Mouse (Mus musculus) megakaryocyte progenitor cell, adult 5-6 weeks (primary cell): ENCODE data around the gene Mvb12a. TPM values are rescaled to one million over a fixed set of nuclear protein-coding genes. Genes with fewer than 3 reads are reported as not detected.

ENCODE experiments used
- ATAC-seq: replicated peaks from 2 replicates; pipeline ENCODE4 v1.8.0; 2016; ENCODE audit warnings: mild to moderate bottlenecking, moderate TSS enrichment, inconsistent platforms; ENCODE audit not compliant: poor library complexity
- total RNA-seq, 2 experiments: library from RNA; stranded (forward) in 1 of 2; stranded (reverse) in 1 of 2; fragments of 157-497, 149-512 nt in 1 of 2; fragments of 200-1000 nt in 1 of 2; gene quantifications; 2 replicates each; pipeline versions ENCODE4 v1.2.3 to v1.2.4; 2015 to 2017

Mvb12a gene
- total RNA-seq, 2 experiments from 2014 or later: 45.4 to 65.6 TPM

DNA sequence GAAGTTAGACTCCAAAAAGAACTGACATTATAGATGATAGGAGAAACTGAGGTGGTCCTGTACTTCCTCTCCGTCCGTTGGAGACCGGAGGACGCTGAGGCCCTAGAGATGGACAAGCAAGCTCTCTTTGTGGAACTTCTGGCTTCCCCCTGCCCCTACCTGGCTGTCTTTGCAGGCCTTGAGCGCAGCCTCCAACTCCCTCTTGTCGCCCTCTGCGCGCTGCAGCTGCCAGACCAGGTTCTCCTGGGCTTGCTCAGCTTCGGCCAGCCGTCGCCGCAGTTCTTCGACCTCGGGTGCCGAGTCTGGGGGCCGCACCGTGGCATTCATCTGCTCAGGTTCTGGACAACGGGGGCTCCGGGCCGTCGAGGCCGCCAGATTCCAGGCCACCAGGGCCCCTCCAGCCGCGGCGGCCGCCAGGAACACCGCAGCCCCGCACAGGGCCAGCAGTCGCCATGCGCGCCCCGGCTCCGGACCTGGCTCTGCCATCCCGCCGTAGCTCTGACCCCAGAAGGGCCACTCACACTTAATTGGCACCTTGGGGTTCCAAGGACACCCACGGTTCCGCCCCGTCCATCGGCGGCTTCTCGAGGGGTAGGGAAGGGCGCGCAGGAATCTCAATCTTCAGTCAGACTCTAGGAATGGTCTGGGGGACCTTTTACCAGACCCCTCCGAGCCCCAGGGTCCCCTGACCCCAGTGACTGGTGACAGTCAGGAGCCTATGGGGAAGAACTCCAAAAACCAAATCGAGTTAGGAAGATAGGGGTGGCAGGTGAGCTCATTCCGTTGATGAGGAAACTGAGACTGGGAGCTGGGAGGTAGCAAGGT is 17.3 kb upstream of the Mvb12a start, which contains the start of gene Ccdc194:
Gene Ccdc194, minus strand, starts transcription at position 486 of the 825 bp plus-strand sequence.
- no peak for ATAC-seq

DNA sequence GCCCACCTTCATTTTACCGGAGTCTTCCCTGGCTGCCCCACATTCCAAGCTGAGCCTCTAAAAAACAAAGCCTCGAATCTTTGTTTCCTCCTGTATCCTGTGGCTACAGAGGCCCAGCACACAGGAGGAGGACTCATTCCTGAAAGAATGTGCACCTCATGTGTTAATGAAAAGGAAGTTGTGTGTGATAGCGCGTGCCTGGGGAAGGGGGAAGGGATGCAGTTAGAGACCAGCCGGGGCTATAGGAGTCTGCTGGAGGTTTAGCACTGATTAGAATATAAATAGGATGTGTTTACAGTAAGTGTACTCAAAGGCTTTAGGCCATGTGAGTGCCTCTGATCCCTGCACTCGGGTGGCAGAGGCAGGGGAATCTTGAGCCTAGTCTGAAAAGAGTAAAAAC is 16.4 kb upstream of the Mvb12a start:
- ATAC-seq: no peak

DNA sequence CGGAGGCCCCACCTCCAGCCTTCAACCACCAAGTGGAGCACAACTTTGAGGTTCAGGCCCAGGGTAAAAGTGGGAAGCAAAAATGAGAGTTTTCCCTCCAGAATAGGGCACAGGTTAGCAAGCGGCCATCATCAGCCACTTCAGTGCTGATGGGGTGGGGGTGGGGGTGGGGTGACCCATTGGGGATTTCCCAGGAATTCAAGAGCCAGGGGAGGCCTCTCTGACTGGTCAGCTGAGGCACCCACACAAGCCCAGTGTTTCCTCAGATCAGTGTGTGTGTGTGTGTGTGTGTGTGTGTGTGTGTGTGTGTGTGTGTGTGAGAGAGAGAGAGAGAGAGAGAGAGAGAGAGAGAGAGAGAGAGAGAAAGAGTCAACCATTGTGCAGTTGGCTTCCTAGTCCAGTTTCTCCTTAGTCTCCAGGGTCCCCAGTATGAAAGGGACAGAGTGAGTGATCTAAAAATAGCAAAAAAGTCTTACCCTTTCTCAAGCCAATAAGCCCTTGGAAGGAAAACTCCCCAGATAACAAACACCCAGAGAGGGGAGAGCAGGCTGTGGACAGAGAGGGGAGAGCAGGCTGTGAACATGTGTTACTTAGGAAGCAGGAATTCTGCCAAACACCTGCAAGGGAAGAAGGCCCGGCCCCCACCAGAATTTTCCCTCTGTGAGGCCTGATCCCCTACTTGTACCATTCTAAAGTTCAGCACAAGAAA is 15.4 kb upstream of the Mvb12a start:
- ATAC-seq: no peak

DNA sequence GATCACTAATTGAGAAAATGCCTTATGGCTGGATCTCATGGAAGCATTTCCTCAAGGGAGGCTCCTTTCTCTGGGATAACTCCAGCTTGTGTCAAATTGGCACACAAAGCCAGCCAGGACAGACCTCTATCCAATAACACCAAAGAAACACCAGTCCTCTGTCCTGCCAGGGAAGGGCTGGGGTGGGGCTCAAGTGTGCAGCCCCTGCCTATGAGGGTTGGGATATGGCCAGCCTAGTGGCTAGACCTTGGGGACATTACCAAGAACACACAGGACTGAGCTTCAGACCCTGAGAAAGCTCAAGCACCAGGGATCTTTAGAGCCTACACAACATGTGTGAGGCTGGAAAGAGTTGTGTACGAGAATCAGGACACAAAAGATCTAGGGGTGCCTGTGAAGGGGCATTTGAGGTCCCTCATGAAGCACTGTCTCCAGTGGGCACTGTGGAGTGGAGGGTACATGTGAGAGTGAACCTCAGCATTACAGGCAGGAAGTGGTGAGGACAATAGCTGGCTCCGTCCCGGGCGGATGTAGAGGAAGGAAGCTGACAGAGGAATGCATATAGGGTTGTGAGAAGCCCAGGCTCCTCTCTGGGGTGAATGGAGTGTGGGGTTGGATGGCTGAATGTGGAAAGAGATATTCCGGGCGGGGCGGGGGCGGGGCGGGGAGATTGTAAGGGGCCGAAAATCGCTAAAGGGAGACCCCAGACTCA is 14.2 kb upstream of the Mvb12a start:
- ATAC-seq: peak; percentile 90

- peak; percentile 42; the same call in 1 of the 2 replicates for ATAC-seq
Observed at GRCm38 (mm10) chr8:71530735-71531467, 11.8 kb upstream of the Mvb12a start.

- no peak for ATAC-seq
Observed at GRCm38 (mm10) chr8:71534263-71534810, 8.4 kb upstream of the Mvb12a start.

- ATAC-seq: peak; percentile 51
Observed at GRCm38 (mm10) chr8:71535663-71536062, 7.1 kb upstream of the Mvb12a start.

GRCm38 (mm10) chr8:71537028-71537867 is 5.5 kb upstream of the Mvb12a start, which contains the start of gene Bst2:
Bst2 (minus strand) TSS chr8:71537456.
- peak; percentile 95 for ATAC-seq

DNA sequence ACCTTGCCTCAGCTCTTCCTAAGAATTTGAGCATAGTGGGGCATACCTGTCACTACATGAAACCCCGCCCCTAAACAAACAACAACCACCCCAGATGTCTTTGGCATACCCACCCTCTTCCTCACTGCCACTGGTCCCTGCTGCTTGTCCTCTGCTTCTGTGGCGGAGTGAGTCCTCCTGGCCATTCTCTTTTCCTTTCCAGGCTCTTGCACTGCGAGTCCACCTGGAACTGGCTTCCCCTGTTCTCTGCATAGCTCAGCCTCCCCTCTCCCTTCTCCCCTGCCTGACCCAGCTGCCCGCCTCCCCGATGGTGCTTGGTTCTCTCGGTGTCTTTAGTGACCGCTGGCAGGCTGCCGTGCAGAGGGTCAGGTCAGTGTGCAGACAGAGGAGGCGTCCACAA is 1.0 kb downstream of the Mvb12a start:
- ATAC-seq: no peak

DNA sequence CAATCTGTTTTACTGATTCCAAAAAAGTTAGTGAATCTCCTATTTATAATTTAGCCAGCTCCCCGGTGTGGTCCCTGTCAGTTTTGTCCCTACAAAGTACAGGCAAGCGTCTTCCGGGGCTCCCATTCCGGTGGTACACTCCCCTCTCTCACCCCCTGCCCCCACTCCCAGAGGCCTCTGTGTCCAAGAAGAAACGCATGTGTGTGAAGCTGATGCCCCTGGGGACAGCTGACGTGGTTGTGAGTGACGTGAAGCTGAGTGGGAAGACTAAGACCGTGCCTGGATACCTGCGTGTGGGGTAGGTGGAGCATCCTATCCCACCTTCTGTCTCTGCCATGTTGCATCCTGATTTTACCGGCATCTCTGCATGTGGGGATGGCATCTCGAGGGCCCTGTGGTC is 2.3 kb downstream of the Mvb12a start:
- no peak for ATAC-seq

DNA sequence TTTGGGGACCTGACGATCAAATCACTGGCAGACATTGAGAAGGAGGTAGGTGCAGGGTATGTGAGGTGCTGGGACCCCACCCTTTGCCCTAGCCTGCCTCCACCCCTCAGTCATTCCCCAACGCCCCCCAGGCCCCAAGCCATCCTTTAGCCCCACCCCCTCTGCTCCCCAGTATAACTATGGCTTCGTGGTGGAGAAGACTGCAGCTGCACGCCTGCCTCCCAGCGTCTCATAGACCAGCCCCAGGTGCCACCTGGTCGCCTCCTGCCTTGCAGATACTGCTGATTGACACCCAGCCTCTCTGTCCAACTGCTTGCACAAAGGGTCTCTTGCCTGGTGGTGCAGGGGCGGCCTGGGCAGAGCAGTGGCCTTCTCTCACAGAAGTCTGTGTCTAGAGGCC is 4.9 kb downstream of the Mvb12a start:
- ATAC-seq: no peak

GRCm38 (mm10) chr8:71550754-71551153 is 8.0 kb downstream of the Mvb12a start:
- ATAC-seq: no peak

DNA sequence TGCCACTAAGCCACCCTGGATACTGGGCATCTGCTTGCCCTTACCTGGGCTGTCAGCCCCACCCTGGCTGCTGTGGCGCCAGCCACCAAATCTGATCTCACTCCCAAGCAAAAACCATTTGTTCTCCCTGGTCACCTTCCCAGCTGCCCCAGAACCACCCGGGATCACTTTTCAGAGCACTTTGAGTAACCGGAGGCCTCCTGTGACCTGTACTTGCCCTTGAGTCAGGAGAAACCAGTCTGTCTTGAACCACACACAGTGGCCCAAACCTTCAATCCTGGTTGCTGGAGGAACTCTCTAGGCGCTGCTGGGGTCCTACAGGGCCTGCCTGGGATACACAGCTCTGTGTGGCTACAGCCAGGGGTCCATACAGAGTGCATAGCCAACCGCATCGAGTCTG is 10.0 kb downstream of the Mvb12a start:
- ATAC-seq: no peak

- no peak for ATAC-seq
Observed at GRCm38 (mm10) chr8:71554001-71554400, 11.3 kb downstream of the Mvb12a start.

DNA sequence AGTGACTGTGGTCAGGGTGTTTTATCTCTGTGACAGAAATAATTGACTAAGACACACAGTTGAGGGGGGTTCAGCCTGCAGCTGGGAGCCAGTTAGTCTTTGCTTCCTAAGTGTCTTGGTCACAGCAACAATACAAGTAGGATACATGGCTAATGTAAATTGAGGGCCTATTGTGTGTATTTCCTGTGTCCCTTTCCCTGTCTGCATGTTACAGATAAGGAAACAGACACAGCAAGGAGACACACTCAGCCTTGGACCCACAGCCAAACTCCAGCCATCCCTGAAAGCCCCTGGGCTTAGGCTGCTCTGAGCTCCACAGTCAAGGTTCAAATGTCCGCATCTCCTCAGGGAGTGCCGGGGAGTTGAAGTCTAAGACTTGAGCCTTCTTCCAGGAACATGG is 11.9 kb downstream of the Mvb12a start:
- no peak for ATAC-seq

DNA sequence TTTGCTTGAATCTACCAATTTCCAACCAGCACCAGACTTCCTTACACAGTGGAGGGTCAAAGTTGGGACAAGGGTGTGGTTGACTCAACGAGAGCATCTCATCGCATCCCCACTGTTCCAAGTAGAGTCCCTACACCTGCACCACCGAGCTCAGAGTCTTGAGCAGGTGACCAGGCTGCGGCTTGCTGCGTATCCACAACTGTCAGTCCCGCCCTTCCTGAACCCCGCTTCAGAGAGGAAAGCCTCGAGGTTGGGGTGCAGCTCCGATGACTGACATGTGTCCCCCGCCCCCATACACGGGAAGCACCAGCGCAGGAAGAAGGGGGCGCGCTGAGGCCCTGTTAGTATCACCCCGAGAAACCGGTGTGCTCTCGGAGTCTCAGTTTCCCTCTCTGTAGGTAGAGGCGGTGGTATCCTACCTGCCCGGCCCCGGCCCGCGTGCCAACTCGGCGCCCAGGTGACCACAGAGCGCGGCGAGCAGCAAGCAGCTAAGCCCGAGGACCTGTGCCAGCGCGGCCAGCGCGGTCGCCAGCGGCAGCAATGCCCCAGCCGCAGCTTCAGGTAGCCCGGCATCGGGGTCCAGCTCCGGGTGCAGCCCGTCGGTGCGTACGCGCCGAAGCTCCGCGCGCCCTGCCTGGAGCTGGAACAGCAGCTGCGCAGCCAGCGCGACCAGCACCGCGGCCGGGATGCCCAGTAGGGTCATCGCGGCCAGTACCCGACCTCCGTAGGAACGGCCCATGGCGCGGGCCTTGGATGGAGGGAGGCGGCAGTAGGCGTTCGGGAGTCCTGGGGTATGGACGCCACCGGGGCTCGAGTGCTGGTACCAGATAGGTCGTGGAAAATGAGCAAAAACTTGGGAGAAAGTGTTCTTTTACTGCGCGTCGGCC is 15.6 kb downstream of the Mvb12a start, which contains the start of gene Tmem221:
Gene Tmem221, minus strand, starts transcription at position 801 of the 887 bp plus-strand sequence.
- no peak for ATAC-seq

GRCm38 (mm10) chr8:71558958-71559690 is 16.4 kb downstream of the Mvb12a start:
- ATAC-seq: peak; percentile 72

- ATAC-seq: no peak
Observed at GRCm38 (mm10) chr8:71560071-71560470, 17.3 kb downstream of the Mvb12a start.
